Mouse (Mus musculus) hindbrain, postnatal 0 days (tissue): ENCODE results near the gene Olfr453. TPM values are rescaled to one million over a fixed set of nuclear protein-coding genes. Genes with fewer than 3 reads are reported as not detected.

Experiments
- ATAC-seq: fragments of 200-750 bp; cut with Nextera tagmentation; 2 replicates; pipeline ENCODE4 v1.8.0; 2017; ENCODE audit warnings: mild to moderate bottlenecking, moderate TSS enrichment, moderate library complexity
- DNase-seq: peaks from one replicate; pipeline ENCODE4 v3.0.0-alpha.2; 2015; ENCODE audit warnings: low spot score
- H3K27ac ChIP-seq: fragments of 300-500 bp; sonication (generic); 2 replicates; pipeline ENCODE4 v1.5.1; 2014; ENCODE audit warnings: mild to moderate bottlenecking
- H3K27me3 ChIP-seq: fragments of 300-500 bp; sonication (generic); 2 replicates; pipeline ENCODE4 v1.6.1; 2014; ENCODE audit warnings: low read length, mixed read lengths; ENCODE audit not compliant: insufficient read depth
- H3K36me3 ChIP-seq: fragments of 300-500 bp; sonication (generic); 2 replicates; pipeline ENCODE4 v1.6.1; 2014; ENCODE audit warnings: low read length, mixed read lengths; ENCODE audit not compliant: insufficient read depth
- H3K4me1 ChIP-seq: fragments of 300-500 bp; sonication (generic); 2 replicates; pipeline ENCODE4 v1.6.1; 2014; ENCODE audit warnings: antibody characterized with exemption, low read length, mixed read lengths; ENCODE audit not compliant: insufficient read depth
- H3K4me2 ChIP-seq: fragments of 300-500 bp; sonication (generic); 2 replicates; pipeline ENCODE4 v1.6.1; 2014; ENCODE audit warnings: low read depth, mild to moderate bottlenecking, low read length, moderate library complexity, mixed read lengths
- H3K4me3 ChIP-seq: fragments of 300-500 bp; sonication (generic); 2 replicates; pipeline ENCODE4 v1.5.1; 2014; ENCODE audit warnings: low read length
- H3K9ac ChIP-seq: fragments of 300-500 bp; sonication (generic); replicated peaks from 2 replicates; pipeline ENCODE4 v1.6.1; 2014; ENCODE audit warnings: mild to moderate bottlenecking, low read length, moderate library complexity, mixed read lengths
- H3K9me3 ChIP-seq: fragments of 300-500 bp; sonication (generic); 2 replicates; pipeline ENCODE4 v1.6.1; 2016; ENCODE audit warnings: low read length, mixed read lengths
- CTCF ChIP-seq: IDR thresholded peaks from 2 replicates; pipeline ENCODE4 v1.5.1; 2016; ENCODE audit warnings: antibody characterized with exemption, control low read depth, low read depth
- WGBS: fragments of 180-500 bp; shearing (Covaris S2); extraction: QIAGEN DNeasy Blood & Tissue Kit; methylation state at CpG from one replicate; pipeline ENCODE4 v1.1.7; 2014; 5-methylcytosine and 5-hydroxymethylcytosine counted together
- polyA plus RNA-seq: library from polyadenylated mRNA; unstranded; fragments of >200 nt; fragmentation: Nextera tagmentation; extraction: Ambion mirVana; gene quantifications from 2 replicates; pipeline ENCODE4 v1.2.1, GENCODE M21; 2015
- total RNA-seq: library from RNA; depleted of rRNA; stranded (reverse); fragments of >200 nt; gene quantifications from 2 replicates; pipeline ENCODE4 v1.2.3, GENCODE M21; 2014; rRNA removed

Gene Olfr453
- total and polyA plus RNA-seq, 2 experiments from 2014 or later: not detected

GRCm38 (mm10) chr6:42790949-42791556 is 51.9 kb downstream of the Olfr453 start:
- Histone ChIP-seq H3K4me3 (no peak overlapping the region), H3K4me2 (no peak overlapping the region), H3K4me1 (no peaks in the 10 kb centered on the region), H3K27me3 (no peaks in the 10 kb centered on the region), H3K9ac (no peak overlapping the region), H3K9me3 (no peaks in the 10 kb centered on the region), H3K36me3 (no peaks in the 10 kb centered on the region), H3K27ac (no peak overlapping the region)
- DNase-seq (peak; percentile 55), ATAC-seq (peak; percentile 77)
- 66% methylated on average over 9 of the region's 9 CpGs for WGBS
- TF ChIP-seq CTCF: no peak

- TF ChIP-seq CTCF: no peak
- Histone ChIP-seq H3K9me3 (no peaks in the 10 kb centered on the region), H3K9ac (no peak overlapping the region), H3K4me1 (no peaks in the 10 kb centered on the region), H3K27me3 (no peaks in the 10 kb centered on the region), H3K4me2 (no peak overlapping the region), H3K4me3 (no peak overlapping the region), H3K27ac (no peak overlapping the region), H3K36me3 (no peaks in the 10 kb centered on the region)
- ATAC-seq: no peak
- 93% methylated on average over 3 of the region's 3 CpGs for whole genome bisulfite sequencing
- DNase-seq: no peak
These were observed 55.8 kb downstream of the Olfr453 start for GRCm38 (mm10) chr6:42794982-42795381.

Other genes with a start within 250 kb of the Olfr453 start
- gene Olfr455, start 191.8 kb upstream of the Olfr453 start, total RNA-seq: not detected in 2 replicates
- not detected in 2 replicates for gene Olfr455, start 191.8 kb upstream of the Olfr453 start, polyA plus RNA-seq
- gene Tcaf3, start 141.7 kb upstream of the Olfr453 start, total RNA-seq: not detected in 2 replicates
- not detected in 2 replicates for gene Tcaf3, start 141.7 kb upstream of the Olfr453 start, polyA plus RNA-seq
- gene Tcaf2, start 94.1 kb upstream of the Olfr453 start, total RNA-seq: 2.9 and 4.0 TPM in 2 replicates
- 2.1 and 2.4 TPM in 2 replicates for gene Tcaf2, start 94.1 kb upstream of the Olfr453 start, polyA plus RNA-seq
- gene Tcaf1, start 29.3 kb upstream of the Olfr453 start, total RNA-seq: 262 and 275 TPM in 2 replicates
- 182 and 194 TPM in 2 replicates for gene Tcaf1, start 29.3 kb upstream of the Olfr453 start, polyA plus RNA-seq
- not detected in 2 replicates for gene Olfr38, start 17.0 kb downstream of the Olfr453 start, total RNA-seq
- gene Olfr38, start 17.0 kb downstream of the Olfr453 start, polyA plus RNA-seq: not detected in 2 replicates
- gene Olfr452, start 45.7 kb downstream of the Olfr453 start, total RNA-seq: not detected in 2 replicates
- gene Olfr452, start 45.7 kb downstream of the Olfr453 start, polyA plus RNA-seq: not detected in 2 replicates
- gene Olfr450, start 72.6 kb downstream of the Olfr453 start, total RNA-seq: not detected in 2 replicates
- not detected in 2 replicates for gene Olfr450, start 72.6 kb downstream of the Olfr453 start, polyA plus RNA-seq
- gene Olfr449, start 95.0 kb downstream of the Olfr453 start, total RNA-seq: not detected in 2 replicates
- gene Olfr449, start 95.0 kb downstream of the Olfr453 start, polyA plus RNA-seq: not detected in 2 replicates
- gene Olfr448, start 151.1 kb downstream of the Olfr453 start, total RNA-seq: not detected in 2 replicates
- gene Olfr448, start 151.1 kb downstream of the Olfr453 start, polyA plus RNA-seq: not detected in 2 replicates
- not detected in 2 replicates for gene Olfr447, start 169.5 kb downstream of the Olfr453 start, total RNA-seq
- gene Olfr447, start 169.5 kb downstream of the Olfr453 start, polyA plus RNA-seq: not detected in 2 replicates
- gene Olfr446, start 182.0 kb downstream of the Olfr453 start, total RNA-seq: not detected in 2 replicates
- not detected in 2 replicates for gene Olfr446, start 182.0 kb downstream of the Olfr453 start, polyA plus RNA-seq
- not detected in 2 replicates for gene Olfr444, start 209.7 kb downstream of the Olfr453 start, total RNA-seq
- gene Olfr444, start 209.7 kb downstream of the Olfr453 start, polyA plus RNA-seq: not detected in 2 replicates